Mouse (Mus musculus) kidney, adult 8-10 months (tissue): ENCODE measurements at regions not wholly inside any gene's neighbourhood (a gene's known extent, or its start where the extent isn't known, plus 50 kb on each side); places are given as distances from the start of the nearest gene placed in this dataset.

ENCODE experiments used
- DNase-seq, 2 experiments: peaks; one replicate each; pipeline ENCODE4 v3.0.0; 2022

GRCm38 (mm10) chr2:174848981-174849681 is 88.7 kb downstream of the Edn3 start:
- DNase-seq = no peak

- DNase-seq = no peak
These were observed 90.4 kb downstream of the Edn3 start for GRCm38 (mm10) chr2:174850860-174851259.

- DNase-seq = peak; percentile 20 to 54
These were observed 91.3 kb downstream of the Edn3 start for GRCm38 (mm10) chr2:174851525-174852330.

GRCm38 (mm10) chr2:174853786-174854185 is 93.4 kb downstream of the Edn3 start:
- DNase-seq = no peak

- DNase-seq = no peak
These were observed 95.1 kb downstream of the Edn3 start for GRCm38 (mm10) chr2:174855548-174855947.

GRCm38 (mm10) chr2:174856135-174856534 is 95.7 kb downstream of the Edn3 start:
- no peak for DNase-seq

- peak; percentile 67 to 72 for DNase-seq
These were observed 97.8 kb downstream of the Edn3 start for GRCm38 (mm10) chr2:174858011-174858834.

- no peak for DNase-seq
These were observed 98.4 kb downstream of the Edn3 start for GRCm38 (mm10) chr2:174858835-174859215.

GRCm38 (mm10) chr2:174859533-174859932 is 99.1 kb downstream of the Edn3 start:
- DNase-seq = peak in 1 of 2 experiments; percentile 11

GRCm38 (mm10) chr2:174864657-174865056 is 104.2 kb downstream of the Edn3 start:
- no peak for DNase-seq

GRCm38 (mm10) chr2:174866546-174866945 is 106.1 kb downstream of the Edn3 start:
- DNase-seq = no peak

GRCm38 (mm10) chr2:174867397-174867796 is 107.0 kb downstream of the Edn3 start:
- no peak for DNase-seq

- no peak for DNase-seq
These were observed 107.8 kb downstream of the Edn3 start for GRCm38 (mm10) chr2:174868186-174868585.

GRCm38 (mm10) chr2:174868743-174869369 is 108.4 kb downstream of the Edn3 start:
- no peak for DNase-seq

- DNase-seq = no peak
These were observed 109.9 kb downstream of the Edn3 start for GRCm38 (mm10) chr2:174870284-174870683.

GRCm38 (mm10) chr2:174871225-174871624 is 110.8 kb downstream of the Edn3 start:
- no peak for DNase-seq

- no peak for DNase-seq
These were observed 111.4 kb downstream of the Edn3 start for GRCm38 (mm10) chr2:174871844-174872243.

GRCm38 (mm10) chr2:174876886-174877285 is 116.5 kb downstream of the Edn3 start:
- no peak for DNase-seq

- DNase-seq = no peak
These were observed 118.6 kb downstream of the Edn3 start for GRCm38 (mm10) chr2:174878979-174879378.

GRCm38 (mm10) chr2:174880659-174881058 is 120.2 kb downstream of the Edn3 start:
- DNase-seq = no peak

GRCm38 (mm10) chr2:174884232-174885225 is 124.1 kb downstream of the Edn3 start:
- DNase-seq = no peak

GRCm38 (mm10) chr2:174892658-174893057 is 117.4 kb upstream of the Gm14444 start:
- no peak for DNase-seq
